Mouse (Mus musculus) forebrain, embryonic 13.5 days (tissue): Measurements from ENCODE around the gene Epb41. TPM values are rescaled to one million over a fixed set of nuclear protein-coding genes. Genes with fewer than 3 reads are reported as not detected.
A peak's percentile ranks its signal among the peaks of the same experiment; 100 is the strongest.

Source experiments
- ATAC-seq: fragments of 200-750 bp; cut with Nextera tagmentation; 2 replicates; pipeline ENCODE4 v1.8.0; 2017
- H3K27ac ChIP-seq: fragments of 300-500 bp; sonication (generic); 2 replicates; pipeline ENCODE4 v1.5.1; 2015; ENCODE audit warnings: inconsistent platforms, mild to moderate bottlenecking, moderate library complexity
- H3K27me3 ChIP-seq: fragments of 300-500 bp; sonication (generic); 2 replicates; pipeline ENCODE4 v1.6.1; 2015; ENCODE audit warnings: mild to moderate bottlenecking, inconsistent platforms
- H3K36me3 ChIP-seq: fragments of 300-500 bp; sonication (generic); 2 replicates; pipeline ENCODE4 v1.6.1; 2015; ENCODE audit warnings: mild to moderate bottlenecking, inconsistent platforms; ENCODE audit not compliant: poor library complexity, severe bottlenecking
- H3K4me1 ChIP-seq: fragments of 300-500 bp; sonication (generic); 2 replicates; pipeline ENCODE4 v1.6.1; 2015; ENCODE audit warnings: inconsistent platforms
- H3K4me2 ChIP-seq: fragments of 300-500 bp; sonication (generic); 2 replicates; pipeline ENCODE4 v1.6.1; 2015; ENCODE audit warnings: inconsistent platforms, mild to moderate bottlenecking, moderate library complexity
- H3K4me3 ChIP-seq: fragments of 300-500 bp; sonication (generic); 2 replicates; pipeline ENCODE4 v1.5.1; 2015; ENCODE audit warnings: mild to moderate bottlenecking, inconsistent platforms
- H3K9ac ChIP-seq: fragments of 300-500 bp; sonication (generic); 2 replicates; pipeline ENCODE4 v1.6.1; 2015; ENCODE audit warnings: mild to moderate bottlenecking, inconsistent platforms
- H3K9me3 ChIP-seq: fragments of 300-500 bp; sonication (generic); replicated peaks from 2 replicates; pipeline ENCODE4 v1.6.1; 2016; ENCODE audit warnings: inconsistent platforms
- WGBS: fragments of 180-500 bp; shearing (Covaris S2); methylation state at CpG from one replicate; pipeline ENCODE4 v1.1.7; 2015; 5-methylcytosine and 5-hydroxymethylcytosine counted together
- microRNA-seq: library from miRNA; unstranded; fragments of <30 nt; microRNA quantifications from one replicate; pipeline ENCODE4, GENCODE M21; 2016
- polyA plus RNA-seq: library from polyadenylated mRNA; unstranded; fragments of >200 nt; fragmentation: Nextera tagmentation; extraction: Ambion mirVana; gene quantifications from 2 replicates; pipeline ENCODE4 v1.2.1, GENCODE M21; 2015

Epb41 gene
- polyA plus RNA-seq, 1 experiment from 2014 or later, result 75.0 TPM

DNA sequence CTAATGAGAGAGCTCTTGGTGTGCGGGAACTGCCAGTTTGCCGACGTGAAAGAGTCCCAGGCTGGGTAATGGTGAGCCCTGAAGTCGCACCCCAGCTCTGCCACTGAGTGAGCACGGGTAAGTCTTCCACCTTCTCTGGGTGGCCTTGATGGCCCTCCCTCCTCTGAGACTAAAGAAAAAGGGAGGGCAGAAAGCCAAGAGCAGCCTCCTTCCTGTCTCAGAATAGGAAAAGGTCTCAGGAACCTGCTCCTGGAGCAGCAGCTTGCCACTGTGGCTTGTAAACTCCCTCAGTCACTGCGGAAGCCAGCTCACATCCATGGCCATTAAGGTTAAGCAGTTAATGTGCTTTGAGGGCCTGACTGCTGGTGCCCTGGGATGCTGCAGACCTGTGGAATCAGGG lies 189.7 kb downstream of the Epb41 start:
- H3K9ac ChIP-seq, result no peak overlapping the region
- ATAC-seq, result no peak
- H3K4me3 ChIP-seq, result no peak overlapping the region
- H3K27me3 ChIP-seq, result no peaks in the 10 kb centered on the region
- H3K9me3 ChIP-seq, result no peaks in the 10 kb centered on the region
- 80% methylated on average over 6 of the region's 6 CpGs for WGBS
- H3K36me3 ChIP-seq, result peaks cover 30% of the 10 kb centered on the region
- peaks cover 51% of the 10 kb centered on the region for H3K4me1 ChIP-seq
- H3K4me2 ChIP-seq, result no peak overlapping the region
- H3K27ac ChIP-seq, result no peak overlapping the region

DNA sequence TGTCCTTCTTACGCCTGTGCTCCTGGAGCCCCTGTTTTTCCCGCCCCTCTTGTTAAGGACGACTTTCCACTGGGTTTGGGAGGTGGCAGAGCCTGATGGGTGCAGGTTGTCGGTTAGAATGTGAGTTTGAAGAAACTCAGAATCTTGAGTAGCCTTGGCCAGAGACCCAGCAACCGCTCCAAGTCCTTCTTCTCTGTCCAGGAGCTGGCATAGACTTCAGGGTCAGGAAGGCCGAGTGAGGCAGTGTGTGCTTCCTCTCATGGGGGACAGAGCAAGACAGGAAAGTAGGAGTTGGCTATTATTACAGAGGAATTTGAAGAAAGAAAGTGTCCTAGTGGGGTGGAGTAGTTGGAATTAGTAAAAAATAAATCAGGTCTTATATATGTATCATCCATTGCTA lies 191.6 kb downstream of the Epb41 start:
- H3K4me1 ChIP-seq, result peaks cover 58% of the 10 kb centered on the region
- H3K27ac ChIP-seq, result no peak overlapping the region; the same call in 1 of the 2 replicates
- WGBS, result 79% methylated on average over 6 of the region's 6 CpGs
- H3K36me3 ChIP-seq, result peaks cover 30% of the 10 kb centered on the region
- H3K4me2 ChIP-seq, result no peak overlapping the region
- H3K27me3 ChIP-seq, result no peaks in the 10 kb centered on the region
- no peak overlapping the region for H3K4me3 ChIP-seq
- H3K9ac ChIP-seq, result no peak overlapping the region
- no peaks in the 10 kb centered on the region for H3K9me3 ChIP-seq
- no peak for ATAC-seq

DNA sequence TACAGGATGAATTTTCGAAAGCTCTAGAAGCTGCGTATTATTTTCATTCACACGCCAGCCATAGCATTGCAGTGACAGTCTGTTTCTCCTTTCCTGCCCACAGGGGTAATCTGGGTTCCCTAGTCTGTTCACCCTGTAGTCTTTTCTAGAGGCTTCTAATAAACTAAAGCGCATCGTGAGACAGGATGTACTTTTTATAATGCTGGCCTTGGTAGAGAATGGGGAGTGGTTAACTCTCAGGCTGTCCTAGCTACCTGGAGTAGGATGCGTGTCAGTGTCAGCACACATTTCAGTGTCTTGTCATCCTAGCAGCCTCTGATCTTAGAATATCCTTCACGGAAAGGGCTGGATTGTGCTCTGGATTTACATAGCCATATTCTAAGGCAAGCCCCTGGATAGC lies 193.8 kb downstream of the Epb41 start:
- no peak overlapping the region for H3K9ac ChIP-seq
- no peak overlapping the region for H3K27ac ChIP-seq
- peaks cover 19% of the 10 kb centered on the region for H3K36me3 ChIP-seq
- peaks cover 78% of the 10 kb centered on the region for H3K4me1 ChIP-seq
- H3K4me2 ChIP-seq, result no peak overlapping the region
- no peaks in the 10 kb centered on the region for H3K9me3 ChIP-seq
- WGBS, result 91% methylated on average over 7 of the region's 7 CpGs
- H3K27me3 ChIP-seq, result no peaks in the 10 kb centered on the region
- no peak overlapping the region for H3K4me3 ChIP-seq
- no peak for ATAC-seq

DNA sequence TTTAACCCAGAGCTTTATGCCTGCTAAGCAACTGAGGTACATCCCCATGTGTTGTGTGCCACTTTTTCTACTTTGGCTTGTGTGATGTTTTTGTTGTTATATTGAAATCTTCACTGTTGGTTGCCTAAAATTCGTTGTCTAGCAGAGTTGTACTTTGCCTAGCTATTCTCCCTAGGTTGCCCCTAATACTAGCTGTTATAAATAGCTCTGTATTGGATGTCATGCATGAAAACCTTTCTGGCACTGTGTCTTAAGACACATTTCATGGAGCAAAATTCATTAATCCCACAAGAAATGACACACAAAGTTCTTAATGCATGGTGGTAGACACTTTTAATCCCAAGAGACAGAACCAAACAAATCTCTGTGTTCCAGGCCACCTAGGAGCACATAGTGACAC lies 195.4 kb downstream of the Epb41 start:
- H3K4me1 ChIP-seq, result peaks cover 84% of the 10 kb centered on the region

DNA sequence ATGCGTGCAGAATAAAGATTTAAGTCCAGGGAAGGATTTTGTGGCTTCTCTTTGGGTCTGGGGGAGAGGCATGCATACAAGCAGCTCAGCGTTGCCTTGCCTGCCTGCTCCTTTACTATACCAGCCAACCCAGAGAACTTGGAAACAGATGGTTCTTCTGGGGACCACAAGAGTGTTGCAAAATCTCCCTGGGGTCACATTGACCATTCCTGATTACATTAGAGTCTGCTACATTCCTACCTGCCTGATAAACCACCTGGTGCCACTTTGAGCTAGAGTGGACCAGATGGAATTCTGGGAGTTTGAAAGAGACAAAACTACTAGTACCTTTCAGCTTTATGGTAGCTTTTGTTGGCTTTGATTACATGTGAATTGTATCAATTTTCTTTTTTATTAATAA lies 198.3 kb downstream of the Epb41 start:
- Histone ChIP-seq H3K27ac (no peak overlapping the region), H3K9me3 (no peaks in the 10 kb centered on the region), H3K9ac (no peak overlapping the region), H3K4me3 (peak overlapping the region; percentile 21; the same call in 1 of the 2 replicates), H3K27me3 (no peaks in the 10 kb centered on the region), H3K36me3 (no peaks in the 10 kb centered on the region), H3K4me2 (peak overlapping the region; percentile 95), H3K4me1 (peaks cover 70% of the 10 kb centered on the region)
- WGBS, result 71% methylated on average over 2 of the region's 2 CpGs
- ATAC-seq, result no peak

More for the DNA sequence above, 195.4 kb downstream of the Epb41 start:
- Histone ChIP-seq H3K27me3 (no peaks in the 10 kb centered on the region), H3K4me2 (no peak overlapping the region), H3K36me3 (peaks cover 3% of the 10 kb centered on the region; the same call in 1 of the 2 replicates), H3K9ac (no peak overlapping the region), H3K9me3 (no peaks in the 10 kb centered on the region), H3K4me3 (no peak overlapping the region), H3K27ac (no peak overlapping the region)
- 80% methylated on average over 1 of the region's 1 CpGs for WGBS
- no peak for ATAC-seq

DNA sequence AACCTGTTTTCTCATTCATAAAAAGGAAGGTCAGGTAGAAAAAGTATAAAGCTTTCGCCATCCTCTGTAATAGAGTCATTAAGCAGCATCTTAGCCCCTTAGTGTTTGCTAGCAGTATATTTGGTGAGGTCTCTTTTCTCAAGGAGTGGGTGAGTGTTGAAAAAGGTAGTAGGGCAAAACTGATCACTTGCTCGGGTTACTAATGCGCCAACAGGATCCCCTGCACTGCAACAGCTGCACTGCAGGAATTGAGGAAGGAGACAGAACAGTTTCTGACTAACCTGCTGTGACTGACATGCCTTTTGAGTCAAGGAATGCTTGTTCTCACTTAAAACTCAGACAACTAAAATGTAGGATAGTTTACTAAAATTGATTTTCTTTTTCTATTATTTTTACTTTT lies 199.9 kb downstream of the Epb41 start:
- no peaks in the 10 kb centered on the region for H3K36me3 ChIP-seq
- H3K4me2 ChIP-seq, result peak overlapping the region; percentile 95
- H3K4me1 ChIP-seq, result peaks cover 58% of the 10 kb centered on the region
- peak overlapping the region; percentile 95 for H3K4me3 ChIP-seq
- H3K9me3 ChIP-seq, result no peaks in the 10 kb centered on the region
- no peaks in the 10 kb centered on the region for H3K27me3 ChIP-seq
- H3K9ac ChIP-seq, result peak overlapping the region; percentile 100
- no peak for ATAC-seq
- WGBS, result 40% methylated on average over 3 of the region's 3 CpGs
- no peak overlapping the region for H3K27ac ChIP-seq

DNA sequence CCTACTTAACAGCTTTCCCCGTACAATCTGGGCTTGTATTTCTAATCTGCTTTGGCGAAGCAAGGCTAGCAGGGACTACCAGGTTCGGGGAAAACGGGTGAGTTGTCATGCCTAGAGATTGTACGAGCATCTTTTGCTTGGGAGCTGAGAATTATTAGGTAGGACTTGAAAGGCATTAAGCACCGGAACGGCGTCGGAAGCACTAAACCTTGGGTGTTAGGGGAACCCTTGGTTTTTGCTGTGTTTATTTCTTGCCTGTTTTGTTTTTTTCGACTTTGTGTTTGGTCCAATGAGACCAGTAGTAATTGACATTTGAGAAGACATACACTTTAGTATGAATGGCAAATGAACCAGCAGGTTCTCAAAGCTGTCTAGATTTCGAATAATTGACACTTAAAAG lies 200.6 kb downstream of the Epb41 start:
- Histone ChIP-seq H3K27me3 (no peaks in the 10 kb centered on the region), H3K9ac (peak overlapping the region; percentile 100), H3K4me1 (peaks cover 51% of the 10 kb centered on the region), H3K36me3 (no peaks in the 10 kb centered on the region), H3K4me2 (peak overlapping the region; percentile 95), H3K27ac (peak overlapping the region; percentile 100), H3K4me3 (peak overlapping the region; percentile 95), H3K9me3 (no peaks in the 10 kb centered on the region)
- ATAC-seq, result no peak
- WGBS, result 2% methylated on average over 11 of the region's 11 CpGs

DNA sequence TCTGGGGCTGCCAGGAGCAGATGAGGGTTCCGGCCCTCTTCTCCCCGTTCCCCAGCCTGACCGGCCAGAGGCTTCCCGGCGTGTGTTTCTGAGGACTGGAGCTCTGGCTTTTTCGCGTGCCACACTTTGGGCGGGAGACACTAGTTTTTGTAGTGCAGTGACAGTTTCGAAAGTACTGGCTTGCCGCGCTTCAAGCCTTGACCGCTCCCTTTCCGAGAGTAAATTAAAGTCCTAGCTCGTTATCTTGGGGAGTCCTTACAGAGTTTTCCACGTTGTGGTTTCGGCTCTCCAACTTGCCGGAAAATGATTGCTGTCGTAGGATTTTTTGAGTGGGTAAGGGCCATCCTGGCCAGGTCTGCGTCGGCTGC lies 201.0 kb downstream of the Epb41 start:
- H3K4me1 ChIP-seq, result peaks cover 48% of the 10 kb centered on the region
- under 1% methylated on average over 20 of the region's 20 CpGs for WGBS

More for the DNA sequence above, 201.0 kb downstream of the Epb41 start:
- Histone ChIP-seq H3K27me3 (no peaks in the 10 kb centered on the region), H3K4me3 (peak overlapping the region; percentile 95), H3K9me3 (no peaks in the 10 kb centered on the region), H3K4me2 (peak overlapping the region; percentile 95), H3K27ac (peak overlapping the region; percentile 100), H3K9ac (peak overlapping the region; percentile 100), H3K36me3 (no peaks in the 10 kb centered on the region)
- ATAC-seq, result no peak

Small RNA genes within 50 kb of the gene (microRNA-seq; reads per million reads assigned to microRNA genes)
- not detected for gene Gm27445

Other genes with a start within 250 kb of the Epb41 start
- 31.1 and 34.7 TPM in 2 replicates for gene Ptpru, start 237.0 kb downstream of the Epb41 start, polyA plus RNA-seq
- gene Mecr, start 231.9 kb downstream of the Epb41 start, polyA plus RNA-seq, result 39.0 and 41.3 TPM in 2 replicates
- gene Srsf4, start 201.7 kb downstream of the Epb41 start, polyA plus RNA-seq, result 166 and 168 TPM in 2 replicates
- not detected in 2 replicates for gene Tmem200b, start 153.6 kb downstream of the Epb41 start, polyA plus RNA-seq
- gene Gm10300, start 624 bp downstream of the Epb41 start, polyA plus RNA-seq, result not detected in 2 replicates
- gene Oprd1, start 69.2 kb upstream of the Epb41 start, polyA plus RNA-seq, result 0.06 and 0.12 TPM in 2 replicates
- gene Ythdf2, start 137.0 kb upstream of the Epb41 start, polyA plus RNA-seq, result 154 and 162 TPM in 2 replicates
- 50.0 and 55.3 TPM in 2 replicates for gene Gmeb1, start 186.3 kb upstream of the Epb41 start, polyA plus RNA-seq
- gene Taf12, start 199.1 kb upstream of the Epb41 start, polyA plus RNA-seq, result 51.5 and 56.1 TPM in 2 replicates
- 0.23 and 0.64 TPM in 2 replicates for gene Rab42, start 228.1 kb upstream of the Epb41 start, polyA plus RNA-seq